Mouse (Mus musculus) naive thymus-derived CD4-positive, alpha-beta T cell, adult 5 months (primary cell): ENCODE results near the gene Olfr130. TPM values are rescaled to one million over a fixed set of nuclear protein-coding genes. Genes with fewer than 3 reads are reported as not detected.

Experiments used
- polyA plus RNA-seq: library from polyadenylated mRNA; unstranded; fragments of 100-300 nt; shearing (Covaris generic); gene quantifications from one replicate; pipeline ENCODE4 v1.2.1, GENCODE M21; 2017

The Olfr130 gene
- not detected for polyA plus RNA-seq

DNA sequence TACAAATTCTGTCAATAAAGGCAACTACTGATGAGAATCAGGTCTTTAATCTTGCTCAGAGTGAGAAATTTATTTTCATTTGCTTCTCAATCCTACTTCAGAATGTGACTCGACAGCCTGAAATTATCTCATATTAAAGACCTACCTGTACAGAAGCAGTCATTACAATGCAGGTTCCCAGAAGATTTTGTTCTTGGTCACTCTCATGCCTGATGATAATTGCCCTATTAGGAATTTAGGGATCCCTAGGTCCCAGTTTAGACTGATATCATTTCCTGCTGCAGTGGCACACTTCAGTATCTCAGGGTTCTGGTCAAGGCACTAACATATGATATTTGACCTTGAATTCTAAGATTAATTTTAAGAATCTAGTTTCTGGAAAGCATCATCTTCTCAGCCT is at the start of gene Olfr130:
Olfr130 (plus strand) TSS at position 301 of the 400 bp plus-strand sequence.

DNA sequence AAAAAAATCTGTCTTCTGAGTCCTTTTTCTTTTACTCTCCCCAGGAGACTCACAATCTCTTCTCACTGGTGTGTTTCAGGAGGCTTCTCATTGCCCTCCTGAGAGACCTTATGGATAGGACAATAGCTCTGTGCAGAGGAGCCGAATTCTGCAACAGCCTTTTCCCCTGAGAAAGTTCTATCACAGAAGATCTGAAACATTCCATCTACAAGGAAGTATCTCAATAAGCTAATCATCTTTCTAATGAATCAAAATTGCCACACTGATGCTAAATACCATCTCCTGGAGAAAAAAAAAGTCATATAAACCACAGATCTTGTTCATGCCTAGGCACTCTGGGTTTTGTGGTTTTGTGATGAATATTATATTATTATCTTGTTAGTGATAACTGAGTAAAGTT is 3.7 kb upstream of the Olfr130 start, which contains the start of gene Olfr129:
Olfr129 (minus strand) TSS at position 101 of the 400 bp plus-strand sequence.

DNA sequence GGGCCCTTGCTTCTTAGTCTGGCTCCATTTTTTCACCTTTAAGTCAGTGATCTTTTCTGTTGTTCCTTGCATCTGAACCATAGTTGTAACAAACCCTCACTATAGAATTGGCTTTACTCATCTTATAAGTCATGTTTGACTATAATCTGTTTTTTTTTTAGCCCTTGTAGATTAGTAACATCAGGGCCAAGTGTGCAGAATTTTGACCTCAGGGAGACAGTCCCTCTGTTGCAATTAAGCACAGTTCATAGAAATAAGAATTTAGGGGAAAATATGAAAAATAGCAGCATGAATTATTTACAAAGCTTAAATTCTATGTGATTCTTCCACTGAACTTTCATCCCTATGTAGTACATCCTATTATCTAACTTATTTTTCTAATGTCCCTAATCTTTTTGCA is 24.9 kb downstream of the Olfr130 start, which contains the start of gene Olfr131:
Olfr131 (minus strand) TSS at position 101 of the 400 bp plus-strand sequence.

Other genes starting within 250 kb of the Olfr130 start
- not detected for gene Olfr125, start 231.0 kb upstream of the Olfr130 start, polyA plus RNA-seq
- gene Olfr126, start 216.4 kb upstream of the Olfr130 start, polyA plus RNA-seq = not detected
- 0.09 TPM for gene Olfr127, start 163.5 kb upstream of the Olfr130 start, polyA plus RNA-seq
- 0.21 TPM for gene Olfr128, start 143.4 kb upstream of the Olfr130 start, polyA plus RNA-seq
- gene Olfr761, start 110.8 kb upstream of the Olfr130 start, polyA plus RNA-seq = not detected
- 0.15 TPM for gene Olfr129, start 3.8 kb upstream of the Olfr130 start, polyA plus RNA-seq
- not detected for gene Olfr131, start 24.8 kb downstream of the Olfr130 start, polyA plus RNA-seq
- gene Olfr132, start 70.6 kb downstream of the Olfr130 start, polyA plus RNA-seq = not detected
- not detected for gene Olfr133, start 81.4 kb downstream of the Olfr130 start, polyA plus RNA-seq
- not detected for gene Olfr134, start 107.5 kb downstream of the Olfr130 start, polyA plus RNA-seq
- gene Olfr135, start 140.4 kb downstream of the Olfr130 start, polyA plus RNA-seq = not detected
- gene Olfr138, start 197.1 kb downstream of the Olfr130 start, polyA plus RNA-seq = not detected
- gene Olfr137, start 243.6 kb downstream of the Olfr130 start, polyA plus RNA-seq = not detected